Comparison of ENCODE assay signal across 9 mouse cellular contexts in genomic region chr2:158207848-158208247, GRCm38 (mm10). TPM values are rescaled to one million over a fixed set of nuclear protein-coding genes. Genes with fewer than 3 reads are reported as not detected.
A peak's percentile ranks its signal among the peaks of the same experiment; 100 is the strongest.
DNase-seq lines count a peak whose midpoint lies in the region; TF ChIP-seq lines count a peak whose summit lies in the region.
"Had no signal": no experiment of that assay in that cellular context is flagged by ENCODE, and none has a peak within 500 bp of the region (broad histone marks: within the 10 kb centered on the region; RNA-seq: fewer than 3 reads in every experiment).

No protein-coding gene starts in this region.

- no peaks in the 10 kb centered on the region for H3K36me3 ChIP-seq in hindbrain, embryonic 10.5 days

- peak; percentile 99 for TF ChIP-seq CTCF in embryonic fibroblast, embryonic 13.5 days (IDR thresholded peaks at IDR 0.05; ENCODE audit: borderline replicate concordance, insufficient read depth, low read length)

- H3K27me3 ChIP-seq in hindbrain, embryonic 10.5 days (ENCODE audit: insufficient read depth, poor library complexity, severe bottlenecking): 0 out of 2 replicates have a peak, but pooled peaks cover 5% of the 10 kb centered on the region

- peak; percentile 68 to 88 for DNase-seq in heart, adult 18-20 months
- no peak for DNase-seq in heart, adult 11 months
- DNase-seq in adrenal gland, postnatal 14 days: peak; percentile 86
- DNase-seq in hindbrain, embryonic 10.5 days (ENCODE audit: low spot score): peak; percentile 73
- DNase-seq in layer of hippocampus, adult 8-10 months (ENCODE audit: low spot score in 2 of 2): peak; percentile 28 to 75
- peak; percentile 73 for DNase-seq in lung, postnatal 25 days (ENCODE audit: low spot score)
- DNase-seq in right cerebral cortex, postnatal 25 days: peak; percentile 57

- no peak overlapping the region for H3K27ac ChIP-seq in embryonic fibroblast, embryonic 13.5 days (ENCODE audit: insufficient read depth, low read length)
- H3K27ac ChIP-seq in hindbrain, embryonic 10.5 days: no peak overlapping the region

- TF ChIP-seq POLR2A in embryonic fibroblast, embryonic 13.5 days (IDR thresholded peaks at IDR 0.05; ENCODE audit: low read depth, low read length): no peak

- no peaks in the 10 kb centered on the region for H3K9me3 ChIP-seq in hindbrain, embryonic 10.5 days

- H3K4me1 ChIP-seq in embryonic fibroblast, embryonic 13.5 days (ENCODE audit: control insufficient read depth, insufficient read depth, low read length): no peaks in the 10 kb centered on the region
- peaks cover 34% of the 10 kb centered on the region for H3K4me1 ChIP-seq in hindbrain, embryonic 10.5 days (replicated peaks)

- no peak overlapping the region for H3K4me3 ChIP-seq in embryonic fibroblast, embryonic 13.5 days (ENCODE audit: insufficient read depth, low read length)
- no peak overlapping the region for H3K4me3 ChIP-seq in hindbrain, embryonic 10.5 days

- 13% methylated on average over 12 of the region's 12 CpGs for WGBS in hindbrain, embryonic 10.5 days

RNA-seq across cellular contexts. Expression of gene D630003M21Rik, which starts 21.2 kb away (rescaled TPM):
- 1 to 10 TPM; 5.1 to 5.4 TPM for total RNA-seq in heart, adult 18-20 months (2021)
- 2.0 and 2.4 TPM in 2 replicates for total RNA-seq in adrenal gland, postnatal 14 days (2021)
- 0.17 and 0.61 TPM in 2 replicates for polyA plus RNA-seq in embryonic fibroblast, embryonic 13.5 days (2011; ENCODE audit: insufficient read length, low read depth, missing spikeins)
- polyA plus RNA-seq in hindbrain, embryonic 10.5 days (2016; fragmentation: Nextera tagmentation; extraction: Ambion mirVana): 3.7 and 4.9 TPM in 2 replicates
- 1 to 10 TPM; 3.3 to 5.3 (median 4.5) TPM for total RNA-seq in layer of hippocampus, adult 8-10 months (2022)

RNA-seq across cellular contexts. Expression of gene Bpi, which starts 50.0 kb away (rescaled TPM):
- not detected for total RNA-seq in heart, adult 18-20 months (2021)
- total RNA-seq in adrenal gland, postnatal 14 days (2021): not detected in 2 replicates
- polyA plus RNA-seq in embryonic fibroblast, embryonic 13.5 days (2011; ENCODE audit: insufficient read length, low read depth, missing spikeins): not detected in 2 replicates
- not detected in 2 replicates for polyA plus RNA-seq in hindbrain, embryonic 10.5 days (2016; fragmentation: Nextera tagmentation; extraction: Ambion mirVana)
- not detected for total RNA-seq in layer of hippocampus, adult 8-10 months (2022)
- polyA plus RNA-seq: liver, embryonic 16.5 days had no signal
